Mouse (Mus musculus): ENCODE measurements around the gene Pgls.

GRCm38 (mm10) chr8:71645510-71645909 is 53.5 kb downstream of the Pgls start:
- TF ChIP-seq CTCF (IDR thresholded peaks at IDR 0.05) (no peak), POLR2A (IDR thresholded peaks at IDR 0.05; ENCODE audit: insufficient read depth, low read depth, low read length) (no peak), EP300 (IDR thresholded peaks at IDR 0.05; ENCODE audit: insufficient read depth, low read depth, low read length) (no peak)

Measured in heart, adult 2 months (tissue).